Mouse (Mus musculus) CH12.LX (cell line): ENCODE data around the gene Nudt12. TPM values are rescaled to one million over a fixed set of nuclear protein-coding genes. Genes with fewer than 3 reads are reported as not detected.

ENCODE experiments used
- DNase-seq: peaks from one replicate; pipeline ENCODE4 v3.0.0-alpha.2; 2013; ENCODE audit errors: extremely low read depth
- H3K27ac ChIP-seq: 2 replicates; pipeline ENCODE4 v1.5.1; 2012; ENCODE audit warnings: low read depth, mild to moderate bottlenecking, control low read depth, moderate library complexity; ENCODE audit not compliant: insufficient read depth
- H3K27me3 ChIP-seq: replicated peaks from 2 replicates; pipeline ENCODE3; 2012; ENCODE audit warnings: inconsistent platforms
- H3K36me3 ChIP-seq, 2 experiments: replicated peaks in 1 of 2; 2 replicates each; pipeline versions ENCODE3 to v1.6.1; 2012; ENCODE audit warnings: inconsistent platforms in 1 of 2, low read length in 1 of 2, mild to moderate bottlenecking in 1 of 2, mixed read lengths in 1 of 2, moderate library complexity in 1 of 2; ENCODE audit not compliant: control insufficient read depth in 1 of 2, insufficient read depth in 1 of 2
- H3K4me1 ChIP-seq, 2 experiments: 2 replicates each; pipeline ENCODE4 v1.6.1; 2012; ENCODE audit warnings: inconsistent platforms in 1 of 2, moderate library complexity in 1 of 2; ENCODE audit not compliant: insufficient read depth in 2 of 2, control insufficient read depth in 1 of 2
- H3K4me2 ChIP-seq: 2 replicates; pipeline ENCODE4 v1.6.1; 2012; ENCODE audit warnings: low read depth, mild to moderate bottlenecking, control low read depth; ENCODE audit not compliant: poor library complexity, insufficient read depth, severe bottlenecking
- H3K4me3 ChIP-seq, 3 experiments: fragments of 150-350 bp in 1 of 3; sonication (generic) in 1 of 3; replicated peaks in 1 of 3; 2 replicates each; pipeline versions ENCODE3 to v1.5.1; 2011 to 2012; ENCODE audit warnings: low read depth in 2 of 3, low read length in 2 of 3, mild to moderate bottlenecking in 2 of 3, moderate library complexity in 2 of 3, control low read depth in 1 of 3, improper control_type of control experiment in 1 of 3, inconsistent platforms in 1 of 3, mixed read lengths in 1 of 3; ENCODE audit not compliant: poor library complexity in 1 of 3
- H3K79me2 ChIP-seq: replicated peaks from 2 replicates; pipeline ENCODE4 v1.6.1; 2012; ENCODE audit warnings: mild to moderate bottlenecking, moderate library complexity; ENCODE audit not compliant: control insufficient read depth, poor library complexity, insufficient read depth, severe bottlenecking; ENCODE audit errors: extremely low read depth
- H3K9ac ChIP-seq: 2 replicates; pipeline ENCODE4 v1.6.1; 2012; ENCODE audit warnings: low read depth, mild to moderate bottlenecking, control low read depth, moderate library complexity; ENCODE audit not compliant: insufficient read depth
- H3K9me3 ChIP-seq: replicated peaks from 2 replicates; pipeline ENCODE3; 2012; ENCODE audit warnings: low read length, inconsistent platforms, mixed read lengths
- CHD1 ChIP-seq: IDR thresholded peaks from 2 replicates; pipeline ENCODE4 v1.6.1; 2012; ENCODE audit warnings: low read depth, low read length, improper control_type of control experiment, inconsistent platforms
- CHD2 ChIP-seq: IDR thresholded peaks from 2 replicates; pipeline ENCODE4 v1.6.1; 2011; ENCODE audit warnings: low read length, improper control_type of control experiment
- CTCF ChIP-seq, 2 experiments: IDR thresholded peaks in 1 of 2; conservative IDR thresholded peaks in 1 of 2; 2 replicates each; pipeline ENCODE4 v1.5.1; 2011 to 2012; ENCODE audit warnings: low read depth in 2 of 2, low read length in 2 of 2, improper control_type of control experiment in 1 of 2, inconsistent platforms in 1 of 2, mild to moderate bottlenecking in 1 of 2, moderate library complexity in 1 of 2
- EP300 ChIP-seq: IDR thresholded peaks from 2 replicates; pipeline ENCODE4 v1.6.1; 2011; ENCODE audit warnings: low read length, improper control_type of control experiment
- GABPA ChIP-seq: IDR thresholded peaks from 2 replicates; pipeline ENCODE4 v1.6.1; 2012; ENCODE audit warnings: low read depth, low read length, improper control_type of control experiment, inconsistent platforms; ENCODE audit not compliant: insufficient replicate concordance
- HCFC1 ChIP-seq: IDR thresholded peaks from 2 replicates; pipeline ENCODE4 v1.6.1; 2012; ENCODE audit warnings: low read depth, mild to moderate bottlenecking, inconsistent platforms, low read length, improper control_type of control experiment
- IRF4 ChIP-seq: IDR thresholded peaks from 2 replicates; pipeline ENCODE4 v1.6.1; 2014; ENCODE audit warnings: low read depth, mild to moderate bottlenecking, inconsistent platforms, low read length, improper control_type of control experiment
- JUN ChIP-seq: IDR thresholded peaks from 2 replicates; pipeline ENCODE4 v1.6.1; 2011; ENCODE audit warnings: low read depth, mild to moderate bottlenecking, low read length, improper control_type of control experiment, moderate library complexity; ENCODE audit not compliant: insufficient read depth
- MAFK ChIP-seq: IDR thresholded peaks from 2 replicates; pipeline ENCODE4 v1.6.1; 2011; ENCODE audit warnings: low read length, improper control_type of control experiment; ENCODE audit not compliant: insufficient replicate concordance
- MEF2A ChIP-seq: IDR thresholded peaks from 2 replicates; pipeline ENCODE4 v1.6.1; 2014; ENCODE audit warnings: low read depth, mild to moderate bottlenecking, inconsistent platforms, low read length, improper control_type of control experiment, borderline replicate concordance
- MXI1 ChIP-seq: IDR thresholded peaks from 2 replicates; pipeline ENCODE4 v1.6.1; 2011; ENCODE audit warnings: mild to moderate bottlenecking, low read depth, low read length, improper control_type of control experiment
- POLR2A ChIP-seq: IDR thresholded peaks from 2 replicates; pipeline ENCODE4 v1.6.1; 2011; ENCODE audit warnings: low read depth, mild to moderate bottlenecking, improper control_type of control experiment, low read length
- RAD21 ChIP-seq: IDR thresholded peaks from 2 replicates; pipeline ENCODE4 v1.6.1; 2011; ENCODE audit warnings: low read depth, mild to moderate bottlenecking, low read length, improper control_type of control experiment, moderate library complexity
- RCOR1 ChIP-seq: conservative IDR thresholded peaks from 2 replicates; pipeline ENCODE4 v1.6.1; 2012; ENCODE audit warnings: low read depth, mild to moderate bottlenecking, inconsistent platforms, low read length, improper control_type of control experiment
- SMC3 ChIP-seq: IDR thresholded peaks from 2 replicates; pipeline ENCODE4 v1.6.1; 2011; ENCODE audit warnings: low read depth, low read length, improper control_type of control experiment
- TCF12 ChIP-seq: IDR thresholded peaks from 2 replicates; pipeline ENCODE4 v1.6.1; 2014; ENCODE audit warnings: low read depth, mild to moderate bottlenecking, inconsistent platforms, low read length, improper control_type of control experiment
- UBTF ChIP-seq: IDR thresholded peaks from 2 replicates; pipeline ENCODE4 v1.6.1; 2012; ENCODE audit warnings: low read depth, mild to moderate bottlenecking, inconsistent platforms, low read length, improper control_type of control experiment, moderate library complexity
- USF1 ChIP-seq: IDR thresholded peaks from 2 replicates; pipeline ENCODE4 v1.6.1; 2014; ENCODE audit warnings: low read depth, mild to moderate bottlenecking, inconsistent platforms, low read length, improper control_type of control experiment
- USF2 ChIP-seq: conservative IDR thresholded peaks from 2 replicates; pipeline ENCODE4 v1.6.1; 2011; ENCODE audit warnings: low read depth, low read length, improper control_type of control experiment
- ZC3H11A ChIP-seq: IDR thresholded peaks from 2 replicates; pipeline ENCODE4 v1.6.1; 2012; ENCODE audit warnings: low read depth, mild to moderate bottlenecking, inconsistent platforms, low read length, improper control_type of control experiment
- ZKSCAN1 ChIP-seq: IDR thresholded peaks from 2 replicates; pipeline ENCODE4 v1.6.1; 2012; ENCODE audit warnings: low read depth, inconsistent platforms, low read length, improper control_type of control experiment, borderline replicate concordance
- ZMIZ1 ChIP-seq: IDR thresholded peaks from 2 replicates; pipeline ENCODE4 v1.6.1; 2012; ENCODE audit warnings: low read depth, mild to moderate bottlenecking, inconsistent platforms, low read length, improper control_type of control experiment
- ZNF384 ChIP-seq: IDR thresholded peaks from 2 replicates; pipeline ENCODE4 v1.6.1; 2012; ENCODE audit warnings: low read depth, low read length, improper control_type of control experiment, inconsistent platforms
- dilution Hi-C: fragments of 300-500 bp; cut with MboI; formaldehyde crosslinking; loops from 2 replicates; pipeline ENCODE4 v1.14.3; 2020; ENCODE audit warnings: low sequenced_read_pairs; ENCODE audit not compliant: extremely low pct_unique_long_range_greater_than_20kb, extremely low pct_ligation_motif_present
- in situ Hi-C: fragments of 300-500 bp; cut with MboI; formaldehyde crosslinking; loops from 3 replicates; pipeline ENCODE4 v1.14.3; 2019; ENCODE audit warnings: low sequenced_read_pairs, low pct_ligation_motif_present, low pct_unique_long_range_greater_than_20kb, mixed read lengths
- polyA plus RNA-seq: library from polyadenylated mRNA; unstranded; fragments of >175 nt; gene quantifications from 2 replicates; pipeline ENCODE4 v1.2.1, GENCODE M21; 2012; ENCODE audit warnings: low read depth; ENCODE audit not compliant: insufficient read length
- total RNA-seq, 2 experiments: library from RNA; depleted of rRNA; stranded (reverse); fragments of 300-350 nt in 1 of 2; fragments of >200 nt in 1 of 2; gene quantifications; 2 replicates each; pipeline ENCODE4 v1.2.3; 2012 to 2014

Gene Nudt12
- total and polyA plus RNA-seq, 3 experiments = not detected

DNA sequence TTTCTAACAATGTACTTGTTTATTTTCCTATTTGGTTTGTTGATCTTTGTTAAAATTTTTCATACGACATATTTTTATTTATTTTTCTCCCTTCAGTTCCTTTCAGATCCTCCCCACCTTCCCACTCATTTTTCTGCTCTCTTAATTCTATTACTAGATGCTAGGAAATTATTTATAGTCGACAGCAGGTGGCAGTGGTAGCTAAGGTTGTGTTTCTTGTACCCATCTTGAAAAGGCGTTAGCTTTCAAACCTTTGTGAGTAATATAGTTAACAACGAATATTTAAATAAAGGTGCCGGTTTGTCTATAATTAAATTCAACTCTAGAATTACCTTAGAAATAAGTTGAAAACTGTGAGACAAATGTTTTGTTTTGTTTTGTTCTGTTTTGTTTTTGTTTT lies 26.6 kb upstream of the Nudt12 start:
- in situ Hi-C loops (no loop called here), dilution Hi-C loops (no loop called here)
- TF ChIP-seq RCOR1 = no peak
- TF ChIP-seq CTCF (conservative IDR thresholded peaks at IDR 0.05 in 1 of 2, IDR thresholded peaks at IDR 0.05 in 1 of 2; ENCODE audit: low read depth in 2 of 2, low read length in 2 of 2) = peak in 1 of 2 experiments; percentile 11; a peak in 2 of 4 replicates
- TF ChIP-seq RAD21 = peak; percentile 27
- no peak for TF ChIP-seq ZNF384
- no peak for TF ChIP-seq ZMIZ1
- TF ChIP-seq POLR2A = no peak
- no peak for TF ChIP-seq CHD1
- no peak for TF ChIP-seq CHD2
- TF ChIP-seq MAFK = no peak
- TF ChIP-seq IRF4 = no peak
- H3K9ac ChIP-seq = no peak overlapping the region
- H3K36me3 ChIP-seq = no peaks in the 10 kb centered on the region
- H3K27me3 ChIP-seq = no peaks in the 10 kb centered on the region
- H3K79me2 ChIP-seq = no peaks in the 10 kb centered on the region
- no peak overlapping the region for H3K27ac ChIP-seq
- no peaks in the 10 kb centered on the region for H3K4me1 ChIP-seq
- no peak overlapping the region for H3K4me3 ChIP-seq
- no peak for DNase-seq
- no peak overlapping the region for H3K4me2 ChIP-seq
- H3K9me3 ChIP-seq = peaks cover 20% of the 10 kb centered on the region

- no peaks in the 10 kb centered on the region for H3K36me3 ChIP-seq
- no peak overlapping the region for H3K4me3 ChIP-seq
- H3K9me3 ChIP-seq = peaks cover 25% of the 10 kb centered on the region
- no peak for DNase-seq
- no peak overlapping the region for H3K4me2 ChIP-seq
- no peak overlapping the region for H3K27ac ChIP-seq
- in situ Hi-C loops = no loop called here
- H3K27me3 ChIP-seq = no peaks in the 10 kb centered on the region
- dilution Hi-C loops = no loop called here
- H3K79me2 ChIP-seq = no peaks in the 10 kb centered on the region
- H3K4me1 ChIP-seq = no peaks in the 10 kb centered on the region
- no peak overlapping the region for H3K9ac ChIP-seq
- TF ChIP-seq TCF12 (no peak), HCFC1 (no peak), JUN (no peak), SMC3 (no peak), USF2 (no peak), GABPA (no peak), ZC3H11A (no peak), USF1 (no peak), ZMIZ1 (no peak), IRF4 (no peak), CTCF (conservative IDR thresholded peaks at IDR 0.05 in 1 of 2, IDR thresholded peaks at IDR 0.05 in 1 of 2; ENCODE audit: low read depth in 2 of 2, low read length in 2 of 2) (no peak), EP300 (no peak), RCOR1 (no peak), ZKSCAN1 (no peak), UBTF (no peak), MEF2A (no peak), MXI1 (no peak)
Observed at GRCm38 (mm10) chr17:59033445-59033844, 20.3 kb upstream of the Nudt12 start.
